Mouse (Mus musculus) midbrain, embryonic 15.5 days (tissue): ENCODE measurements at regions not wholly inside any gene's neighbourhood (a gene's known extent, or its start where the extent isn't known, plus 50 kb on each side); places are given as distances from the start of the nearest gene placed in this dataset.

Experiments used
- ATAC-seq: fragments of 200-750 bp; cut with Nextera tagmentation; replicated peaks from 2 replicates; pipeline ENCODE4 v1.8.0; 2017; ENCODE audit warnings: moderate TSS enrichment
- H3K27ac ChIP-seq: fragments of 300-500 bp; sonication (generic); 2 replicates; pipeline ENCODE4 v1.5.1; 2015; ENCODE audit warnings: mild to moderate bottlenecking, inconsistent platforms
- H3K27me3 ChIP-seq: fragments of 300-500 bp; sonication (generic); replicated peaks from 2 replicates; pipeline ENCODE4 v1.6.1; 2015; ENCODE audit warnings: inconsistent platforms
- H3K36me3 ChIP-seq: fragments of 300-500 bp; sonication (generic); replicated peaks from 2 replicates; pipeline ENCODE4 v1.6.1; 2015; ENCODE audit warnings: inconsistent platforms
- H3K4me1 ChIP-seq: fragments of 300-500 bp; sonication (generic); 2 replicates; pipeline ENCODE4 v1.6.1; 2015; ENCODE audit warnings: inconsistent platforms
- H3K4me2 ChIP-seq: fragments of 300-500 bp; sonication (generic); 2 replicates; pipeline ENCODE4 v1.6.1; 2015; ENCODE audit warnings: inconsistent platforms, mild to moderate bottlenecking, moderate library complexity
- H3K4me3 ChIP-seq: fragments of 300-500 bp; sonication (generic); 2 replicates; pipeline ENCODE4 v1.5.1; 2015; ENCODE audit warnings: mild to moderate bottlenecking, inconsistent platforms
- H3K9ac ChIP-seq: fragments of 300-500 bp; sonication (generic); 2 replicates; pipeline ENCODE4 v1.6.1; 2015; ENCODE audit warnings: mild to moderate bottlenecking, inconsistent platforms
- H3K9me3 ChIP-seq: fragments of 300-500 bp; sonication (generic); 2 replicates; pipeline ENCODE4 v1.6.1; 2016; ENCODE audit warnings: inconsistent platforms
- WGBS: fragments of 180-500 bp; shearing (Covaris S2); methylation state at CpG from one replicate; pipeline ENCODE4 v1.1.7; 2015; ENCODE audit warnings: mixed read lengths; 5-methylcytosine and 5-hydroxymethylcytosine counted together

GRCm38 (mm10) chr13:34576392-34576791 is 76.9 kb downstream of the Pxdc1 start:
- peak overlapping the region; percentile 79 for H3K27ac ChIP-seq
- H3K9me3 ChIP-seq, result no peaks in the 10 kb centered on the region
- no peaks in the 10 kb centered on the region for H3K36me3 ChIP-seq
- no peak overlapping the region for H3K4me2 ChIP-seq
- no peak overlapping the region for H3K9ac ChIP-seq
- WGBS, result 68% methylated on average over 2 of the region's 2 CpGs
- ATAC-seq, result peak; percentile 73
- H3K4me1 ChIP-seq, result peaks cover 9% of the 10 kb centered on the region
- H3K27me3 ChIP-seq, result no peaks in the 10 kb centered on the region
- H3K4me3 ChIP-seq, result no peak overlapping the region

- no peaks in the 10 kb centered on the region for H3K27me3 ChIP-seq
- 10% methylated on average over 1 of the region's 1 CpGs for WGBS
- no peak overlapping the region for H3K4me3 ChIP-seq
- no peaks in the 10 kb centered on the region for H3K36me3 ChIP-seq
- peak; percentile 96 for ATAC-seq
- peak overlapping the region; percentile 17; the same call in 1 of the 2 replicates for H3K4me2 ChIP-seq
- no peak overlapping the region for H3K9ac ChIP-seq
- peaks cover 9% of the 10 kb centered on the region for H3K4me1 ChIP-seq
- H3K9me3 ChIP-seq, result no peaks in the 10 kb centered on the region
- peak overlapping the region; percentile 87 for H3K27ac ChIP-seq
Observed at GRCm38 (mm10) chr13:34575997-34576314, 77.3 kb downstream of the Pxdc1 start.

DNA sequence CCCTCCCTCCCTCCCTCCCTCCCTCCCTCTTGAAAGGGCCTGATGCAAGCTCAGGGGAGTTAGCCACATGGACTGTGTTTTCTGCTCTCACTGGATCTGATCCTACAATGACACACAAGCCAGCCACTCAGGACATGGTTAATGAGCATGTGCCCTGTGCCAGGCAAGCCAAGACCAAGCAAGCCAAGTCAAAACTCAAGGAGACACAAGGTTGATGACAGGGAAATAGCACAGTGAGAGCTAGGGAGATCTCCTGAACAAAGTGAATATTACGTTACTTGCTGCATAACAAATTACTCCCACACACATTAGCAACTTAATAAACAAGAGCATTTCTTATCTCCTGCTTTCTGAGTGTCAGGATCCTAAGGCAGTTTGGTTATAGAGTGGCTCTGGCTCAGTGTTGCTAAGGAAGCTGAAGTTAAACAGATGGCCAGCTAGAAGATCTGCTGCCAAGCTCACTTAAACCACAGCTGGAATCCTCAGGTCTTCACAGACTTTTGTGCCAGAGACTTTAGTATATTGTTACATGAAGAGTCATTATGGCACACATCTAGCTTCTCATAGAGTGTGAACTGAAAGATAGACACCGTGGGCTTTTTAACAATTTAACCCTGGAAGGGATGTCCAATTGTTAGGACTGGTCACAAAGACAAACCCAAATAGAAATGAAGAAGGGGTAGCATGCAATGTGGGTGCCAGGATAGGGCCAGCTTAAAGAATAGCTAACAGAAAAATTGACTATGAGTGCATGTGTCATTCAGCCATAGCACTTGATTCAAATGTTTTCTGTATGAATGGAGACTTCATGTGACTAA is 77.9 kb downstream of the Pxdc1 start:
- 47% methylated on average over 2 of the region's 2 CpGs for WGBS
- no peaks in the 10 kb centered on the region for H3K9me3 ChIP-seq
- H3K4me3 ChIP-seq, result no peak overlapping the region
- H3K36me3 ChIP-seq, result no peaks in the 10 kb centered on the region
- peaks cover 9% of the 10 kb centered on the region for H3K4me1 ChIP-seq
- H3K4me2 ChIP-seq, result peak overlapping the region; percentile 17; the same call in 1 of the 2 replicates
- no peaks in the 10 kb centered on the region for H3K27me3 ChIP-seq
- H3K27ac ChIP-seq, result peak overlapping the region; percentile 87
- H3K9ac ChIP-seq, result no peak overlapping the region
- ATAC-seq, result peak; percentile 76

DNA sequence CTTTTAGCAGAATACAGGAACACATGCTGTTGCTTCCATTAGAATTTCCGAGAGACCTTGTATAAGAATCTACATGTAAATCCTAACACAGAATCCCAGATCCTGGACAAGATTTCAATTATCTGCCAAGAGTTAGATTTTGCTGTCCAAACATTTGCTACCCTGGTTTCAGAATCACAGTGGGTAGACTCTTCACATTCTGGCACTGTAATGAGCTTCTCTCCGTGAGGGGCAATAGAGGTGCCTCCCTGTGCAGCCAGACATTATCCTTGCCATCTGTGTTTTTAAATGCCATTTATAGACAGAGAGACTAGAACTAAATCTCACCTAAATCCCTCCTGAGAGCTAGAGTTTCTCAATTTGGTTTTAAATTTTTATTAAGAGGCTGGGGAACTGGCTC is 84.0 kb downstream of the Pxdc1 start:
- WGBS, result 55% methylated on average over 2 of the region's 2 CpGs
- ATAC-seq, result no peak
- no peak overlapping the region for H3K9ac ChIP-seq
- no peaks in the 10 kb centered on the region for H3K36me3 ChIP-seq
- H3K9me3 ChIP-seq, result no peaks in the 10 kb centered on the region
- H3K27me3 ChIP-seq, result no peaks in the 10 kb centered on the region
- H3K4me2 ChIP-seq, result no peak overlapping the region
- no peak overlapping the region for H3K27ac ChIP-seq
- H3K4me3 ChIP-seq, result no peak overlapping the region
- H3K4me1 ChIP-seq, result no peaks in the 10 kb centered on the region

GRCm38 (mm10) chr13:34566687-34567086 is 86.6 kb downstream of the Pxdc1 start:
- no peak overlapping the region for H3K27ac ChIP-seq
- no peak for ATAC-seq
- H3K36me3 ChIP-seq, result no peaks in the 10 kb centered on the region
- H3K4me2 ChIP-seq, result no peak overlapping the region
- no peaks in the 10 kb centered on the region for H3K27me3 ChIP-seq
- no peaks in the 10 kb centered on the region for H3K9me3 ChIP-seq
- H3K4me1 ChIP-seq, result no peaks in the 10 kb centered on the region
- H3K9ac ChIP-seq, result no peak overlapping the region
- H3K4me3 ChIP-seq, result no peak overlapping the region
- WGBS, result 92% methylated on average over 1 of the region's 1 CpGs

DNA sequence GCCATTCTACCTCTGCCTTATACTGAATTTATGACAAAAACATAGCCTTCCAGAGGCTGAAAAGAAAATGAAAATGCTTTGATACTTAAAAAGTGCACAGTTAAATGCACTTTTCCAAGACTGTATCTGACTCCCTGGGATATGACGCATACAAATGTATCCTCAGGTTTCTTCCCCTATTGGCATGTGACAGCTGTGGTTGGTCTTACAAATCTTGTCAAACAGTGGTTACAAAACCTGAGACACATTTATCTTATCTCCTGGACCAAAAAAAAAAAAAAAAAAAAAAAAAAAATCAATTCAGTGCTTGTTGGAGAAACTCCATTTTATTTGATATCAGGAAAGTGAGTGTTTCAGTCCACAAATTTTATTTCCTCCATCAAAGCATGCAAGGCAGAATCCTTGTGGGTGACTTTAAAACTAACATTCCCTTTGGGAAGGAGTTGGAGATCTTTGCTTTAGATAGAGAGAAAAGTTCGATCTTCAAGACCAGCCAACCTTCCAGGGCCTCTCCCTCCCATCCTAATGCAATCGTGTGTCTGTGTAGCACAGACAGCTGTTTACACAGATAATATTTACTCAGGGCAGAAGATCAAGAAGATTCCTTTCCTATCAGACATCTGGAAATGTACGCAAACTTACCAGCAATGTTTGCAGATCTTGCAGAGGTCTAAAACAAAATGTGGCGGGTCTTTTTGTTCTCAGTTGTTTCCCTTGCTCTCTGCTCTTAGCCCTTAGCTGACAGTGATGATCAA is 103.0 kb downstream of the Pxdc1 start:
- Histone ChIP-seq H3K36me3 (no peaks in the 10 kb centered on the region), H3K9me3 (no peaks in the 10 kb centered on the region), H3K27ac (no peak overlapping the region), H3K27me3 (no peaks in the 10 kb centered on the region), H3K4me1 (no peaks in the 10 kb centered on the region), H3K9ac (no peak overlapping the region), H3K4me3 (no peak overlapping the region), H3K4me2 (no peak overlapping the region)
- WGBS, result 68% methylated on average over 5 of the region's 5 CpGs
- no peak for ATAC-seq

DNA sequence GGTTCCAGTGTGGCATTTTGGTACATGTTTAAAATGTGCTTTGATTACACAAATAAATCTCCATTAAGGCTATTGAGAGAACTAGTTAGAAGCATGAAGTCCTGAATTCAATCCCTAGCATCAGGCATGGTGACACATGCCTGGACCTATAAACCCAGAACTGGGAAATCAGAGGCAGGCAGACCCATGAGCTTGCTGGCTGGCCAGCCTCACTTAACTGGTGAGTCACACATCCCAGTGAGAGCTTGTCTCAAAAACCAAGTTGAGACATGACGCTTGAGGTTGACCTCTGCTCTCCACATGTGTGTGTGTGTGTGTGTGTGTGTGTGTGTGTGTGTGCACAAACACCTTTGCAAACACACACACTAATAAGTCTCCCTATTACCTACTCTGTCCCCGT is 112.6 kb downstream of the Pxdc1 start:
- WGBS, result 90% methylated on average over 2 of the region's 2 CpGs
- Histone ChIP-seq H3K36me3 (no peaks in the 10 kb centered on the region), H3K9ac (no peak overlapping the region), H3K27me3 (no peaks in the 10 kb centered on the region), H3K27ac (no peak overlapping the region), H3K9me3 (no peaks in the 10 kb centered on the region), H3K4me2 (no peak overlapping the region), H3K4me1 (no peaks in the 10 kb centered on the region), H3K4me3 (no peak overlapping the region)
- ATAC-seq, result no peak

GRCm38 (mm10) chr13:34533896-34534295 is 119.4 kb downstream of the Pxdc1 start:
- H3K27me3 ChIP-seq, result no peaks in the 10 kb centered on the region
- no peaks in the 10 kb centered on the region for H3K36me3 ChIP-seq
- H3K4me2 ChIP-seq, result no peak overlapping the region
- no peak overlapping the region for H3K27ac ChIP-seq
- WGBS, result 85% methylated on average over 2 of the region's 2 CpGs
- no peaks in the 10 kb centered on the region for H3K9me3 ChIP-seq
- H3K4me3 ChIP-seq, result no peak overlapping the region
- H3K9ac ChIP-seq, result no peak overlapping the region
- no peaks in the 10 kb centered on the region for H3K4me1 ChIP-seq
- no peak for ATAC-seq

GRCm38 (mm10) chr13:34511332-34511731 is 142.0 kb downstream of the Pxdc1 start:
- Histone ChIP-seq H3K36me3 (no peaks in the 10 kb centered on the region), H3K4me2 (no peak overlapping the region), H3K27me3 (no peaks in the 10 kb centered on the region), H3K9me3 (no peaks in the 10 kb centered on the region), H3K27ac (no peak overlapping the region), H3K9ac (no peak overlapping the region), H3K4me1 (no peaks in the 10 kb centered on the region), H3K4me3 (no peak overlapping the region)
- WGBS, result 88% methylated on average over 3 of the region's 3 CpGs
- ATAC-seq, result no peak

GRCm38 (mm10) chr13:34507224-34507623 is 146.1 kb downstream of the Pxdc1 start:
- Histone ChIP-seq H3K27me3 (no peaks in the 10 kb centered on the region), H3K4me1 (no peaks in the 10 kb centered on the region), H3K9ac (no peak overlapping the region), H3K36me3 (no peaks in the 10 kb centered on the region), H3K27ac (no peak overlapping the region), H3K4me2 (no peak overlapping the region), H3K4me3 (no peak overlapping the region), H3K9me3 (no peaks in the 10 kb centered on the region)
- 46% methylated on average over 2 of the region's 2 CpGs for WGBS
- no peak for ATAC-seq

- H3K4me1 ChIP-seq, result no peaks in the 10 kb centered on the region
- WGBS, result 83% methylated on average over 2 of the region's 2 CpGs
Observed at GRCm38 (mm10) chr13:34505861-34506260, 147.4 kb downstream of the Pxdc1 start.

GRCm38 (mm10) chr13:34504879-34505278 is 148.4 kb downstream of the Pxdc1 start:
- WGBS, result 91% methylated on average over 3 of the region's 3 CpGs
- no peaks in the 10 kb centered on the region for H3K36me3 ChIP-seq
- no peak overlapping the region for H3K4me2 ChIP-seq
- no peaks in the 10 kb centered on the region for H3K27me3 ChIP-seq
- H3K9ac ChIP-seq, result no peak overlapping the region
- no peak for ATAC-seq
- no peak overlapping the region for H3K4me3 ChIP-seq
- no peak overlapping the region for H3K27ac ChIP-seq
- H3K9me3 ChIP-seq, result no peaks in the 10 kb centered on the region
- H3K4me1 ChIP-seq, result no peaks in the 10 kb centered on the region

More at GRCm38 (mm10) chr13:34505861-34506260, 147.4 kb downstream of the Pxdc1 start:
- ATAC-seq, result no peak
- Histone ChIP-seq H3K9me3 (no peaks in the 10 kb centered on the region), H3K4me3 (no peak overlapping the region), H3K4me2 (no peak overlapping the region), H3K27me3 (no peaks in the 10 kb centered on the region), H3K27ac (no peak overlapping the region), H3K36me3 (no peaks in the 10 kb centered on the region), H3K9ac (no peak overlapping the region)

- 96% methylated on average over 2 of the region's 2 CpGs for WGBS
Observed at GRCm38 (mm10) chr13:34498910-34499309, 153.9 kb upstream of the Slc22a23 start.

More at GRCm38 (mm10) chr13:34498910-34499309, 153.9 kb upstream of the Slc22a23 start:
- no peaks in the 10 kb centered on the region for H3K4me1 ChIP-seq
- H3K4me3 ChIP-seq, result no peak overlapping the region
- no peaks in the 10 kb centered on the region for H3K36me3 ChIP-seq
- H3K27me3 ChIP-seq, result no peaks in the 10 kb centered on the region
- no peak overlapping the region for H3K4me2 ChIP-seq
- H3K9me3 ChIP-seq, result no peaks in the 10 kb centered on the region
- no peak for ATAC-seq
- H3K9ac ChIP-seq, result no peak overlapping the region
- H3K27ac ChIP-seq, result no peak overlapping the region
